Mouse (Mus musculus) lung, postnatal 0 days (tissue): ENCODE results near the gene Rasa2.

ENCODE experiments used
- CTCF ChIP-seq: IDR thresholded peaks from 2 replicates; pipeline ENCODE4 v1.5.1; 2016; ENCODE audit warnings: antibody characterized with exemption, mild to moderate bottlenecking
- EP300 ChIP-seq: IDR thresholded peaks from 2 replicates; pipeline ENCODE4 v1.6.1; 2016; ENCODE audit warnings: antibody characterized with exemption, mild to moderate bottlenecking, control low read depth

- no peak for TF ChIP-seq CTCF
- no peak for TF ChIP-seq EP300
Observed at GRCm38 (mm10) chr9:96505156-96505555, 126.3 kb downstream of the Rasa2 start.
